Mouse (Mus musculus) adrenal gland, postnatal 14 days (tissue): ENCODE data around the gene Hmgb1. TPM values are rescaled to one million over a fixed set of nuclear protein-coding genes. Genes with fewer than 3 reads are reported as not detected.

Experiments used
- DNase-seq: peaks from one replicate; pipeline ENCODE4 v3.0.0; 2021; ENCODE audit warnings: mixed read lengths
- total RNA-seq: library from RNA; stranded (reverse); gene quantifications from 2 replicates; pipeline ENCODE4 v1.2.3, GENCODE M21; 2021

Hmgb1 gene
- total RNA-seq, 1 experiment from 2014 or later = 199 TPM

DNA sequence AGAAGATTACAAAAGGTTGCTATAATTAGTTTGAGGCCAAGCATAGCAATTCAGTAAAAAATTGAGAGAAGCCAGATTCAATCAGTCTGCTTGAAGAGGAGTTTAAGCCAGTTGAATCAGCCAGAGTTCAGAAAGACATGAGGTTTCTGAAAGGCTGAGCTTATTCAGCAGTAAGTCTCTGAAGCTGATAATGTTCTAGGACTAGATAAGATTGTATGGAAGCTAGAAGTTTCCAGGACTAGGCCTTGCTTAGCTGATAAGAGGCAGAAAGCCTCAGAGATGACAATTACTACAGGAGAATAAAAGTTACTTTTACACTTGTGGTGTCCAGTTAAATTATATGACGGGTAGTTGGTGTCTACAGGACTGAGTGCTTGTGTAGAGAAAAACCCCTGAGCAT lies 5.9 kb upstream of the Hmgb1 start:
- no peak for DNase-seq

DNA sequence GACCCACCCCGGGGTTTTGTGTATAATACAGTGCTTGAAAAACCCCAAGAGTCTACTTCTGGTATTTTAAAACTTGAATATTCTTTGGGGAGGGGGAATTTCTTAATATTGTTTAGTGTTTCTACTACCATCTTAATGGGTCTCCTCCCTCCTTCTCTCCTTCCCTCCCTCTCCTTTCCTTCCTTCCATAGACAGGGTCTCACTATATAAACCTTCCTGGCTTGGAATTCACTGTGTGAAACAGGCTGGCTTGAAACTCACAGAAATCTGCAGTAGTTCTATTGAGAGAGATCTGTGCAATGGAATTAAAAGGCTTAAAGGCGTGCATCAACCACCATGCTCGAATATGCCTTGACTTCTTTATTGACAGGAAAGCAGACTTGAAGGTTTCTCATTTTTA lies 1.5 kb upstream of the Hmgb1 start:
- DNase-seq = no peak

DNA sequence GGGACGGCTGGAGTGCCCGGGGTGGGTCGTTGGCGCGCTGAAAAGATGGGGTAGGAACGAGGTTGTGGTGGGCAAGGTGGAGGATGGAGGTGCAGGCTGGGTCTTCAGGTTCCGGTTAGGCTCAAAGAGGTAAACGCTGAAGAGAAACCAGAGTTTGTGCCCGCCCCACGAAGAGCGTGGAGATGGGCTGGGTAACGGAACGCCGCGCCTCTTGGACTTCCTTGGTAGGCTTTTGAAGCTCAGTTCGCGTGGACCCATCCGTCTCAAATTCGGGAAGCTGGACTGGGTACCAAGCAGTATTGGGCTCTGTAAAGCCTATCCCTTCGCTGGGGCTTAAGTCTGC lies 526 bp upstream of the Hmgb1 start:
- peak; percentile 70 for DNase-seq

DNA sequence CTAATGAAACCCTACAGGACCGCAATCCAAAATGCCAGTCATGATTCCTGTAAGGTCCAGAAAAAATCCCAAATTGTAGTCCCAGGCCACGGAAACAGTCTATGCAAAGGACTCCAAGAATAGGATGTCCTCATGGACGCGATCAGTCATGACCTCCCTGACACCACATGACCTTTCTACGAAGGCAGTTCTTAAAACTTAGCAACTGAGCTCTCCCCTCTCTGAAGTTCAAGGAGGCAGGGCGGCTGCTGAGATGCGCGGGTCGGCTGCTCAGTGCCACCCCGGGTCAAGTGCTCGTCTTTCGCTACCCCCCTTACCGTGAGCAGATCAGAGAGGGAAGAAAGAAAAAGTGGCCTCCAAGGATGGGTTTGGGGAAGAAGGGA lies 577 bp downstream of the Hmgb1 start:
- no peak for DNase-seq

DNA sequence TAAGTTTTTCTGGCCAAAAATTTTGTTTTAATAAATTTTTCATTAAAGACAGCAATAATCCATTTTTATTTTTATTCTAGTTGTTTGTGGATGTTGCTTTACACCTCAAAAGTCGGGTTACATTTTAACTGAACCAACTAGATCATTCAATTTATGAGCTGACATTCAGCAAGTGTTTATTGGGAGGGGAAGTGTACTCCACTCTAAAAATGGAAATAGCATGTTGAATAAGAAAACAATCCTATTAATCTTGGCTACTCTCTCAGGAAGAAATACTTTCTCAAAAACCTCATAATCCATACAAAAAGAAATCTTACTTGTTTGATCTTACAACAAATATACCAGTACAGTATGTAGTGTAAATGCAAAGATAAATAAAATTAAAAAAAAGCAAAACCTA lies 1.2 kb downstream of the Hmgb1 start:
- no peak for DNase-seq

DNA sequence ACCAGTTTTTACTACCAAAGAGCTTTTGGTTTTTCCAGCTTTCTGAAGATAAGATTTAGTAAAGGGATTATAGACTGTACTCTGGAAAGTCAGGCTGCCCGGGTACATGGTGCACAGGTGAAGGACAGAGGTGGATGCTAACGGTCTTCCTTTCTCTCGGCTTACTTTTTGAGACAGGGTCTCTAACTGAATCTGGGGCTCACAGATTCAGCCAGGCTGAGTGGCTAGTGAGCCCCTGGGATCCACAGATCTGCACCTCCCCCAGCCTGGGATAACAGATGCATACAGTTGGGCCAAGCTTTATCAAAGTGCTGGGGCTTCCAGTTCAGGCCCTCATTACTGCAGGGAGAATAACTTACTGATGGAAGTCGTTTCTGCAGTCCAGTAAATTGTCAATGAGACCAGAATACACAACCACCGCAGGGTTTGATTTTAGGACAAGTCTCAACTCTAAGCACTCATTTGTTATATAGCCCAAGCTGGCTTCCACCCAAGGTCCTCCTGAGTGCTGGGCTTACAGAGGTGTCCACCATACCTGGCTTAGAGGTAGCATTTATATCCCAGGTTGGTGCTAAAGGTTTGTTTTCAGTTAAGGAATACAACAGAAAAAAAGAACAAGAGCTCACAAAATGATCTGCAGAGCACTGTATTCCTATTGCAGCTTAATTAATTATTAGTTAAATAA lies 2.0 kb downstream of the Hmgb1 start:
- no peak for DNase-seq

DNA sequence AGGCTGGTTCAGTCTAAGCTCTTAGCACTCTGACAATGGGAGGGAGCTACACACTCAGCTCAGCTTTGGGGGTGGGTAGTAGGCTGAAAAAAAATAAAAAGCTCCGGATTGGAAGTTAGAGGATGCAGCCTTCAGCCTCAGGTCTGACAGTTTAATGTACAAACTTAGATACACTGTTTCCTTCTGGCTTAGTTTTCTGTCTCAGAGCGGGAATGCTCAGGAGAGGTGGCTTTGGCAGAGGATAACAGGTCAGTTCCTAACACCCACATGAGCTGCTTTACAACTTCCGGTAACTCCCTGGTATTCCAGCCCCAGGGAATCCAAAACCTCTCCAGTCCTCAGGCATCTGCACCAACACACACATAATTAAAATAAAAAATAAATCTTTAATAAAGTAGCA lies 4.5 kb downstream of the Hmgb1 start:
- DNase-seq = no peak

DNA sequence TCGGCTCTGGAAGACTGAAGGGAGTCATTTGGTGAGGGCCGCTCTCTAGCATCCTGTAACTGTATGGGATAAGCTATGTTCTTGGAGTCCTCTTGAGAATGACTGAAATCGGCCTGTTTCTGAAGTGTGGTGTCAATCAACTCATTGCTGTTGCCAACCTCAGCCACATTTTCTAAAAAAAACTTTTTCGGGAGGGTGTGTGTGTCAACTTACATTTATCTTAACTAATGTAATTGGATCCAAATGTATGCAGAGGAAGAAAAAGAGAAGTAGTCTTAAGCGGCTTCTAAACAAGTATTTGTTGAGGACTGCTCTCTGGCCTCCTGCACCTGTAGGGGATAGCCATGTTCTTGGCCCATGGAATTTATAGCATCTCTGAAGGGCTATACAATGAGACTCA lies 6.2 kb downstream of the Hmgb1 start:
- DNase-seq = no peak

DNA sequence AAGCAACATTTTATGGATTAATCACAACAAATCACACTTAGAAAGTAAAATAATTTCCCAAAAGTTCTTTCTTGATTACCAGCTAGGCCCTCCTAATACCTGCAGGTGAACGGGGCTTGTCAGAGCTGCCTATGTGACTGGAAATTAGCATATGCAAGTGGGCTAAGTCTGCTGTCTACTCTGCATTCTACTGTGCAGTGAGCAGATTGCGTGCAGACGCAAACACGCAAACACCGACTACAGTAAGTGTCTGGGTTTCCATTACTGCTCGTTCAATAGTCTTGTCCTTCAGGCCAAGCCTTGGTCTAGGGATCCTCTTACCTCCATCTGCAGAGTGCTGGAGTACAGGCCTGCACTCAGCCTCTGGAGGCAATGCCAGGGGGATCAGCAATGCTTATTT lies 8.6 kb downstream of the Hmgb1 start:
- DNase-seq = no peak

DNA sequence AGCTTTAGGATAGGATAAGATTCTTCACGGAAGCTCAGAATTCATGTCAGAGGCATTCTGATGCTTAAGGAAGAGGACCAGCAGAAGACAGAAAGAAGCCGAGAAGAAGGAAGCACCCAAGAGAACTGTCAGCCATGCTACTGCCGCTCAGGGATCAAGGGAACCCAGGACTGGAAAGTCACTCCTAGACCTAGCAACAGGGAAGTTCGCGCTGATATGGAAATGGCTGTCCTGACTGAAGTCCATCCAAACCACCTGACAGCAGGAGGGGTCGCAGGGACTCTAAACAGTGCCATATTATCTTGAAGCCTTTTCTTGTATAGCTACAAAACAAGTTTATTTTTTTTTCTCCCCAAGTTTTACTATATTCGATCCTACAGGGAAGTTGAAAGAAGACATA lies 9.8 kb downstream of the Hmgb1 start:
- no peak for DNase-seq

DNA sequence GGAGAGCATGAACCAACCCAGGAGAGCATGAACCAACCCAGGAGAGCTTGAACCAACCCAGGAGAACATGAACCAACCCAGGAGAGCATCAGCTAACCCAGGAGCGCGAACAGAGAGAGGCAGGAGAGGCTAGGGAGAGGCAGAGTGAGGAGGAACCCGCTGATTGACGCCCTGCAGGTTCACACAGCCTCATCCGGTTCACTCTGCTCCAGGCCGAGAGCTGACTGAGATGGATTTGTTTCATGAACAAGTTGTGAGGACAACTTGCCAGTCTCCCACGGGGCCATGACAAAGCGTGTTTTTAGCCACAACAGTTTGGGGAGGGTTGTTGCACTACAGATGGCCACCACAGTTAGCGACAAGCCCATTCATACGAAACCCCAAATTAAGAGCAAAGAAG lies 12.0 kb downstream of the Hmgb1 start:
- DNase-seq = no peak

DNA sequence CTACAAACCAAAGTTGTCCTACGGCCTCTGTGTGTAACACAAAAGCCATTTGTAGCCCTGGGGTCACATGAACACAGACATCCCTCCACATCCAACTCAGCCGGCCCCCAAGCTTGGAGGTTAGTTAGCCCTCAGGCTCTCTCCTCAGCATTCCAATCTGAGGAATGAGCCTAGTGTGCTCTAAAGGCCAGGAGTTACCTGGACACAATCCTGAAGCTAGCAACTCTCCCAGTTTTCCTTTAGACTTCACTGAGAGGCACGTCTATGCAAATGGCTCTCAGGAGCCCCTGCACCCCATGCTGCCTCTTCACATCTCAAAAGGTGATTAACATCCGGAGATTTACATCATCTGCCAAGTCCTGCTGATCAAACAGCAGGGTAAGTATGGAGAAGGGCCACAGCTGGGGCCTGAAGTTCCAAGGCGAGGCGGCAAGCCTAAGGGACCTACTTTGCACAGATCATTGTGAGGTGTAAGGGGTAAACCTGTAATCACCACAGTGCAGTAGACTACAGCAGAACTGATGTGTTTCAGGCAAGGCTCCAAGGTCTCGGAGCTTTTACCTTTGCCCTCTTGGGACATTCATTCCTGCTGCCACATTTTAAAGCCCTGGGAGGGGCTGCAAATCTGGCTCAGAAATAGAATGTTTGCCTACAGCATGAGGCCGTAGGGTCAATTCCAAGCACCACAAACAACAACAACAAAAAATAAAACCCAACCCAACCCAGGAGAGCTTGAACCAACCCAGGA lies 13.3 kb downstream of the Hmgb1 start:
- no peak for DNase-seq

DNA sequence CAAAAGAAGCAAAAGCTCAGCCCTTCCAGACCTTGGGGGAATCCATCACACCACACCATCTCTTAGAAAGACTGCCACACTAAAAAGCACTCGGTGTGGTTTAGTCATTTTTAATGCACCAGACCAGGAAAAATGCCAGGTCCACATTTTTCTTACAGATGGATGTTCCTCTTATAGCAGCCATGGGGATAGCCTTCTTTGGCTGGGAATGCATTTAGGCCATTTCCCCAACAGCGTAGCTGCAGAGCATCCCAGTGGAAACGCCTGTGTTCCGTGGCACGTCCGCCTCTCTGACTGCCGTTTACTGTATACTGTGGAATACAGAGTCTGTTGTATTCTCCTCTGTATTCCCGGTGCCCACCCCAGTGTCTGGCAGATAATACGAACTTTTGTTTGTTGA lies 15.5 kb downstream of the Hmgb1 start:
- DNase-seq = no peak

DNA sequence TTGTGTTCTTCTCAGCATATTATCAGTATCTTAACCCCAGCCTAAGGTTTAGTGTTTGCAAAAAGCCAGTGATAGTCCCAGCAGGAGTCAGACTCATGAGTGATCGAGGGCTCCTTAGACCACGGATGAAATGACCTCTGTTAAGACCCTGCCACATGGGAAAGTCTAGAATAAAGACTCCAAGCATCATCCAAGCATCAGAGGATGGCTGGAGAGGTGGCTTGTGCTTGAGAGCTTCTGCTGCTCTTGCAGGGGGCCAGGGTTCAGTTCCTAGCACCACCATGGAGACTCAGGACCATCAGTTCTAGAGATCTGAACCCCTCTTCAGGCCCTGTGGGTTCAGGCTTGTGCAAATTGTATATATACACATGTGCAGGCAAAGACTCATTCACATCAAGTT lies 16.2 kb downstream of the Hmgb1 start:
- DNase-seq = no peak

DNA sequence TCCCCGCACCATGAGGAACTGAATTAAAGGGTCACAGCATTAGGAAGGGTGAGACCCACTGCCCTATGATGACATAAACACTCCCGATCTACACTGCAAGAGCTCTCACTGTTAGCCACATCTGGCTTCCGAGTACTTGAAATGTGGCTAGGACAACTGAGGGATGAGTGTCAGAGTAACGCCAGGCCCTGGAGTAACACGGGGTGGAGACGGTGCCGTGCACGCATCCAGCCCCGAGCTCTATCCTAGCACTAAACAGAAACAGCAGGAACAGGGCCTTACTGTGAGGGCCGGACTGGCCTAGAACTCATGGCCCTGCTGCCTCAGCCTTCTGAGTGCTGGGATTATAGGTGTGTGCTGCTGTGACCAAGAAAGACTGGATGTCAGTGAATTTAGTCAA lies 18.3 kb downstream of the Hmgb1 start:
- no peak for DNase-seq

DNA sequence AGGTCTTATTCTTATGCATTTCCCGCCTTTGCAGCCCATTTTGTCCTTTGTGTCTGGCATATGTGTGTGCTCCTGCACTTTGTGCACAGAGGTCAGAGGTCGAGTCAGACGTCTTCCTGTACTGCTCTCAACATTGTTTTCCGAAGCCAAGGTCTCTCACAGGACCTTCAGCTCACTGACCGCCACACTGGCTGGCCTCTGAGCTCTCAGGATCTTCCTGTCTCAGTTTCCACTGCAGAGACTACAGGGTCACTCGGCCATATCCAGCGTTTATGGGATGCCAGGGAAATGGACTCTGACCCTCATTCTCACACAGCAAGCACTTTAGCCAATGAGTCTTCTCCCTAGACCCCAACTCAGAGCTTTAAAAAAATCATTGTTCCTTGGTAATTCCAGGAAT lies 19.4 kb downstream of the Hmgb1 start:
- no peak for DNase-seq

DNA sequence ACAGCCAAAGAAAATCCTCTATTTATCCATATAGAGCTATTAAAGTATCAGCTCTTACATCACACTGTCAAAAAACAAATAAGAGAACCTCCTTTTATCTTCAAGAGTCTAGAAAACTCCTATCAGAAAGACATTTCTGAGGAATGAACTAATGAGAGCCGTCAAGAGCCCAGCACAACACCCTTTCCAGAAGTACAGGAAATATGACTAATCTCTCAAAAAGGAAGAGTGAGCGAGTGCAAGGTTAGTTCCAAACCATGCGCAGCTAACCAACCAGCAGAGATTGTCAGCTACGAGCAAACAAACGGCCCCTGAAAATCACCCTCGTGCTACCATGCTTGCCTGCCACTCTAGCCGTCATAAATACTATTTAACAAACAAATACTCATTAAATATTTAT lies 21.4 kb downstream of the Hmgb1 start:
- DNase-seq = no peak

DNA sequence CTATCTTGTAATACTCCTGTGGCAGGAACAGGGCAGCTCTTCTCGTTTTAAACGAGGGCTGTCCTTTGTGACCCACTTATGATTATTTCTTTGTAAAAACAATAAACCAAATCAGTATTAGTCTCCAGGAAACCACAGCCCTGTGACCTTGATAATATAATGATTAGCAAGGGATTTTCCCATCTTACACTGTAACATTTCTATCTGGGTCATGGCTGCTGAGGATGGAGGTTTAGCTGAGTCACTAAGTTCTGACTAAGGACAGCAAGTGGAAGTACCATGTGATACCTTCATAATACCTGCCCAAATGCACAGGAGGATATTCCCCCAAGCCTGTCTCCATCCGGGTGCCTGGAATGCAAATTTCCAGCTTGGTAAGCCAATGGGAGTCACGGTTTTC lies 23.8 kb downstream of the Hmgb1 start:
- DNase-seq = no peak

DNA sequence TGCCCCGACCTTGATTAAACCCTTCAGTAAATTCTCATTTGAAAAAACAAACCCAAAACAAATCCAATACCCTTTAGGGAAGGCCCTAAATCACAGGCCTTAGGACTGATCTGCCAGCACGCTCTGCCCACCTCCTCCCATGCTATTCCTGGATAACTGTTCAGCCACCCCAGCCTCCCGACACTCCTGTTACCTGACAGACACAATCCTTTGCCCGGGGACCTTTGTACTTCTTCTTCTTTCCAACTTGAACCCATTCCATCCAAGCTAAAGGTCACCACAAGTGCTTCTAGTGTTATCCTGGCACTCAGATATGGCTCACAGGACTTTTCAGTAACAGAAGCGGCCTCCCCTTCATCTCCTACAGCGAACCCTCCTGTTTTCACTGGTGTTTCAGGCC lies 25.3 kb downstream of the Hmgb1 start:
- no peak for DNase-seq

DNA sequence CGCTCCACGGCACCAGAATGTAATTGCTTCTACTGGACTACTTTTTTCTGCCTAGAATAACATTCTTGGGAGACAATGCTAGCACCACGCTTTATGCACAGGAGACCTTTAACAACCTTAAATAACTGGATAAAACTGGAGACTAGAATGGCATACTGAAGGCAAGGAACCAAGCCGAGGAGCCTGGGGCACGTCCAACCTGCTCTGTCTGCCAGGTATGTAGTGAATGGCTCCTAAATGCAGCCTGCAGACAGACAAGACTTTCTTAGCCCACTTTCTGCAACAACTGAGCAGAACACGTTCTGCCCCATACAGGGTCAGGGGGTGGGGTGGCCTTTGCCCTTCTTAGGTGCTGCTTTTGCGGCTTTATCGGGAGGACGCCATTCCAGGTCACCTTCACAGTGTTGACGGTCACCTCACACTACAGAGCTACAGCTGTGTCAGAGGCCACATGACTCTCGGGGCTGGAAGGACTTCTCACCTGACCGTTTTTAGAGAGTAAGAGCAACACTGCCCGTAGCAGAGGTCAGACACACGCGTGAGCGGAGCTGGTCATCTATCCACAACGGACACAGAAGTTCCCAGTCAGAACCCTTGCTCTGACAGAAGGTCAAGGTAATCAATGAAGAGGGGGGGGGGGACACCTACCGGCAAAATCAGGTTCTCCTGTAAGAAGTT lies 27.3 kb downstream of the Hmgb1 start:
- no peak for DNase-seq

DNA sequence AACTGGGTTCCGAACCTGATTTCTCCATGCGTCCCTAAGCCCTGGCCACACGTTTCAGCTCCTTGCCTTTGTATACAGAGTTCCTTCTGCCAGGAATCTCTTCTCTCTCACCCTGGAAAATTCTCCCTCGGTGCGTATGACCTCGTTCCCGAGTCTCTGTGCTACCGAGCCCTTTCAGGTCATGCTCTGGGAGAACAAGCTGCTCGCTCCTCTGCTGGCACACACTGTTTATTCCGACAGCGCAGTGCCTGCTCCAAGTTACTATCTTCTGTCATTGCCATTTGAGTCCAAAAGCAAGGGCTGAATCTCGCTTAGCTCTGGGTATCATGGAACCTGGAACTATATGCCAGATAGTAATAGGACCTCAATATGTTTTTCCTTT lies 31.5 kb downstream of the Hmgb1 start:
- peak; percentile 53 for DNase-seq

DNA sequence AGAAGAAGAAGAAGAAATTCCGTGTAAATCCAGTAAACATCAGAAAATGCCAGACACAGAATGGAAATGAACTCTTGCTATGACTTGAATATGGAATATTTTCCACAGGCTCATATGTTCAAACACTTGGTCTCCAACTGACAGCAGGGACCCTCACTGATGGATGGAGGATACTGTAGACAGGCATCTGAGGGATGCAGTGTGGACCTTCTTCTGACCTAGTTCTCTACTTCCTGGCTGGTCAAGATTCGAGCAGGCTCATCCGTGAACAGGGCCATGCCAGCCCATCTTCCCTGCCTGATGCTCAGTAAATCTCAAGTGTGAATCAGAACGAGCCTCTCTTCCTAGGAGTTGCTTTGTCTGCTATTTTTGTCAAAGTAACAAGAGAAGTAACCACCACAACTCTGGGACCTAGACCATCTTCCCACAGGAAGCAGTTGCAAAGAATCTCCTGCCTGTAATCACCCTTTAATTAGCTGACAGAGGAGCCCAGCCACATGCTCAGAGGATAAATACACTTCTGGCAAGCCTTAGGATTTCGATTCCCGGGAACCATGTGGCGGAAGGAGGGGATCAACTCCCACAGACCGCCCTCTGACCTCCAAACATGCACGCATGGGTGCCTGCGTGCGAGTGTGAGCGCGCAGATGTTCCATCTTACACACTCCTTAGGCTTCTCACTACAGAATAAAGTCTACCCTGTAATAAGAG lies 32.1 kb downstream of the Hmgb1 start:
- peak; percentile 26 for DNase-seq

DNA sequence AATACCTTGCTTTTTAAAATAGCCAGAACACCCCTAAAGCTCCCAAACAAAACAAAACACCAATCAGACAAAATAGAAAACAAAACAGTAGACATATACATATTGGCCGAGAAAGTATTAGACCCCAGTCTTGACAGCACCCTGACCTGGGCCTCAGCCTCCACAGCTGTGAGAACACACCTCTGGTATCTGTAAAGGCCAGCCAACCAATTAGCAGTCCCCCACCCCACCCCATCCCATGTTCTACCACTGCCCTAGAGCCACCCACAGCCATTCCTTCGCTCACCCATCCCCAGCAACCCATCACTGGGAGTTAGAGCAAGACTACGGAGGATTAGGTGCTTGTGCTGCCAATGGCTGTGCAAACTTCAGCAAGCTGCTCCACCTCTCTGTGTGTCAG lies 33.4 kb downstream of the Hmgb1 start:
- DNase-seq = no peak
